Mouse (Mus musculus) cerebellum, adult 2 months (tissue): ENCODE data around the gene Btbd2.

Experiments used
- CTCF ChIP-seq: fragments of 200-500 bp; IDR thresholded peaks from 2 replicates; pipeline ENCODE4 v1.5.1; 2011; ENCODE audit warnings: low read depth, mild to moderate bottlenecking, control low read depth, low read length, moderate library complexity, borderline replicate concordance; ENCODE audit not compliant: insufficient read depth
- POLR2A ChIP-seq: fragments of 200-500 bp; IDR thresholded peaks from 2 replicates; pipeline ENCODE4 v1.6.1; 2011; ENCODE audit warnings: low read length, control low read depth, borderline replicate concordance; ENCODE audit not compliant: insufficient read depth

- no peak for TF ChIP-seq CTCF
- no peak for TF ChIP-seq POLR2A
These were observed 41.7 kb upstream of the Btbd2 start for GRCm38 (mm10) chr10:80698605-80699004.
